Mouse (Mus musculus) liver, embryonic 14.5 days (tissue): Measurements from ENCODE around the gene Syn2.

Source experiments
- CTCF ChIP-seq: IDR thresholded peaks from 2 replicates; pipeline ENCODE4 v1.5.1; 2016; ENCODE audit warnings: antibody characterized with exemption, low read depth, control low read depth
- EP300 ChIP-seq: IDR thresholded peaks from 2 replicates; pipeline ENCODE4 v1.6.1; 2016; ENCODE audit warnings: antibody characterized with exemption, low read depth

- TF ChIP-seq CTCF (no peak), EP300 (no peak)
These were observed 134.9 kb downstream of the Syn2 start for GRCm38 (mm10) chr6:115269561-115269960.
